11 mouse cellular contexts compared by ENCODE assay signal in genomic region chr5:22236801-22237200, GRCm38 (mm10).
A peak's percentile ranks its signal among the peaks of the same experiment; 100 is the strongest.
DNase-seq lines count a peak whose midpoint lies in the region; ATAC-seq and TF ChIP-seq lines count a peak whose summit lies in the region.
"Had no signal": no experiment of that assay in that cellular context is flagged by ENCODE, and none has a peak within 500 bp of the region (broad histone marks: within the 10 kb centered on the region; RNA-seq: fewer than 3 reads in every experiment).

No protein-coding gene starts in this region.

- no peaks in the 10 kb centered on the region for H3K4me1 ChIP-seq in lung, embryonic 14.5 days (ENCODE audit: insufficient read depth)
- H3K4me1 ChIP-seq in lung, adult 2 months (ENCODE audit: control insufficient read depth, insufficient read depth, low read length): no peaks in the 10 kb centered on the region
- H3K4me1 ChIP-seq: liver, embryonic 13.5 days had no signal

- DNase-seq in adrenal gland, adult 18-20 months (ENCODE audit: low spot score in 2 of 2): peak; percentile 19
- no peak for DNase-seq in adrenal gland, postnatal 4 days (ENCODE audit: low spot score in 2 of 2)
- DNase-seq in lung, embryonic 14.5 days: peak; percentile 85
- DNase-seq in lung, adult 2 months: no peak
- peak; percentile 37 for DNase-seq in ZHBTc4 (ENCODE audit: low read depth, low spot score)
- peak; percentile 5 to 52 for DNase-seq in kidney, postnatal 36 days
- DNase-seq in left cerebral cortex, adult 8-10 months (ENCODE audit: low spot score in 2 of 2): no peak
- DNase-seq in layer of hippocampus, postnatal 36 days: no peak
- DNase-seq: gastrocnemius, postnatal 25 days; liver, embryonic 13.5 days had no signal

- 56% methylated on average over 6 of the region's 6 CpGs for WGBS in lung, embryonic 14.5 days
- 54% methylated on average over 6 of the region's 6 CpGs for WGBS in lung, adult 2 months

- no peak for TF ChIP-seq CTCF in lung, embryonic 14.5 days (IDR thresholded peaks at IDR 0.05; ENCODE audit: low read depth)
- no peak for TF ChIP-seq CTCF in lung, adult 2 months (IDR thresholded peaks at IDR 0.05; ENCODE audit: insufficient read depth, low read length)

- TF ChIP-seq POLR2A in lung, adult 2 months (IDR thresholded peaks at IDR 0.05; ENCODE audit: borderline replicate concordance, extremely low read depth, low read depth, low read length): no peak

- H3K4me3 ChIP-seq in lung, embryonic 14.5 days (ENCODE audit: low read depth, low read length): no peak overlapping the region
- H3K4me3 ChIP-seq in lung, adult 2 months (replicated peaks; ENCODE audit: extremely low read depth, low read depth, low read length): no peak overlapping the region
- H3K4me3 ChIP-seq: liver, embryonic 13.5 days had no signal

- H3K9me3 ChIP-seq in lung, embryonic 14.5 days (ENCODE audit: low read depth, low read length): no peaks in the 10 kb centered on the region
- H3K9me3 ChIP-seq: liver, embryonic 13.5 days had no signal

- no peaks in the 10 kb centered on the region for H3K36me3 ChIP-seq in lung, embryonic 14.5 days (ENCODE audit: insufficient read depth)
- H3K36me3 ChIP-seq: liver, embryonic 13.5 days had no signal

- H3K4me2 ChIP-seq in lung, embryonic 14.5 days: no peak overlapping the region
- H3K4me2 ChIP-seq: liver, embryonic 13.5 days had no signal

- H3K27me3 ChIP-seq in lung, embryonic 14.5 days (ENCODE audit: insufficient read depth, low read length): no peaks in the 10 kb centered on the region
- H3K27me3 ChIP-seq: liver, embryonic 13.5 days had no signal

- no peak overlapping the region for H3K27ac ChIP-seq in lung, embryonic 14.5 days (ENCODE audit: low read depth)
- H3K27ac ChIP-seq: hindbrain, postnatal 0 days; liver, embryonic 13.5 days had no signal

- no peak for ATAC-seq in lung, embryonic 14.5 days (ENCODE audit: insufficient read depth)
- ATAC-seq: hindbrain, postnatal 0 days had no signal

- H3K9ac ChIP-seq in lung, embryonic 14.5 days: no peak overlapping the region
- H3K9ac ChIP-seq: liver, embryonic 13.5 days had no signal

Comparison
In these comparisons a context has a peak if more than half of its experiments do, and no peak if none do; other contexts are left out.
1. DNase-seq: peak in adrenal gland, adult 18-20 months (2 of 2), lung, embryonic 14.5 days (single experiment), ZHBTc4 (single experiment) and kidney, postnatal 36 days (2 of 2); none in adrenal gland, postnatal 4 days (0 of 2), lung, adult 2 months (single experiment), left cerebral cortex, adult 8-10 months (0 of 2) and layer of hippocampus, postnatal 36 days (0 of 2).